Mouse (Mus musculus): ENCODE measurements around the gene H2-Q4. TPM values are rescaled to one million over a fixed set of nuclear protein-coding genes. Genes with fewer than 3 reads are reported as not detected.
"Not testable (repeated sequence)": the region's sequence is repeated elsewhere in the genome, so short reads cannot be mapped to it uniquely, and the experiment has no call there.

The H2-Q4 gene
- polyA plus RNA-seq, 1 experiment from 2014 or later, result 2.5 TPM

- 16% methylated on average over 3 of the region's 10 CpGs for whole genome bisulfite sequencing (ENCODE audit: insufficient replicate concordance)
- not testable (repeated sequence) for H3K36me3 ChIP-seq (ENCODE audit: control insufficient read depth, insufficient read depth); H3K9ac ChIP-seq (ENCODE audit: low read depth, low read length); H3K9me3 ChIP-seq (replicated peaks; ENCODE audit: control insufficient read depth, low read length); H3K4me1 ChIP-seq (ENCODE audit: control insufficient read depth, low read depth, low read length); H3K4me2 ChIP-seq (ENCODE audit: low read depth, low read length); ATAC-seq (ENCODE audit: low read depth); H3K4me3 ChIP-seq (ENCODE audit: low read depth, low read length); H3K27me3 ChIP-seq (ENCODE audit: control insufficient read depth, insufficient read depth, low read depth, low read length); H3K27ac ChIP-seq (ENCODE audit: low read length)
Measured at GRCm38 (mm10) chr17:35415273-35416129, 36.1 kb downstream of the H2-Q4 start.

- H3K4me1 ChIP-seq (ENCODE audit: control insufficient read depth, low read depth, low read length), result no peaks in the 10 kb centered on the region
- H3K9ac ChIP-seq (ENCODE audit: low read depth, low read length), result no peak overlapping the region
- no peak overlapping the region for H3K27ac ChIP-seq (ENCODE audit: low read length)
- H3K9me3 ChIP-seq (replicated peaks; ENCODE audit: control insufficient read depth, low read length), result no peaks in the 10 kb centered on the region
- 52% methylated on average over 7 of the region's 7 CpGs for WGBS (ENCODE audit: insufficient replicate concordance)
- H3K4me3 ChIP-seq (ENCODE audit: low read depth, low read length), result no peak overlapping the region
- no peaks in the 10 kb centered on the region for H3K36me3 ChIP-seq (ENCODE audit: control insufficient read depth, insufficient read depth)
- ATAC-seq (ENCODE audit: low read depth), result no peak
- no peak overlapping the region for H3K4me2 ChIP-seq (ENCODE audit: low read depth, low read length)
- H3K27me3 ChIP-seq (ENCODE audit: control insufficient read depth, insufficient read depth, low read depth, low read length), result no peaks in the 10 kb centered on the region
Measured at GRCm38 (mm10) chr17:35418772-35419171, 39.4 kb downstream of the H2-Q4 start.

- not testable (repeated sequence) for H3K36me3 ChIP-seq (ENCODE audit: control insufficient read depth, insufficient read depth); ATAC-seq (ENCODE audit: low read depth); H3K27ac ChIP-seq (ENCODE audit: low read length); H3K9me3 ChIP-seq (replicated peaks; ENCODE audit: control insufficient read depth, low read length); H3K4me2 ChIP-seq (ENCODE audit: low read depth, low read length); H3K27me3 ChIP-seq (ENCODE audit: control insufficient read depth, insufficient read depth, low read depth, low read length); H3K9ac ChIP-seq (ENCODE audit: low read depth, low read length); H3K4me1 ChIP-seq (ENCODE audit: control insufficient read depth, low read depth, low read length); H3K4me3 ChIP-seq (ENCODE audit: low read depth, low read length)
- 42% methylated on average over 4 of the region's 4 CpGs for WGBS (ENCODE audit: insufficient replicate concordance)
Measured at GRCm38 (mm10) chr17:35419564-35419963, 40.1 kb downstream of the H2-Q4 start.

DNA sequence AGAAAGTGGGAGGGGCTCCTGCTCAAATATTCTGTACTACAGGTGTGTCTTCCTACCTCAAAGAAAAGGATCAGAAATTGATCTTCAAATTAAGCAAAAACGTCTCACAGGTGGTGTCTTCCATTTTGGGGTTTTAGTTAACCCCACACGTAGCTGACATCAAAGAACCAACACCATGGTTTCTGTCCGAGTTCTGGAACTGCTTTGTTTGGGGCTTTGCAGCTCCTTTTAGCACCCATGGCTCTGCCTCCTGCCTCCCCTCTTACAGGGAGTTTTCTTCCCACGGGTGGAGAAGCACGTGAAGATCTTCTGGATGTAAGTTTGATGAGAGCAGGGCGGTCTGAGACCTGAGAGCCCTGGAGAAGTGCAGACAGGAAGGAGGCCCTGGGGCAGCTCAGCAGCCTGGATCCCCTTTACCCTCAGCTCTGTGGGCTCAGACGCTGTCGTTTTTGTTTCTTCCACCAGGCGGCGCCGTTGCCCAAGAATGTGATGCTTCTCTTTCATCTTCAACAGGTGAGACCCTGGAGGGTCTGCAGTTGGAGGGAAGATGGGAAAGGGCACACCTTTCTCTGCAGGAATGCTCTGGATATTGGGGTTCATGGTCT is 40.9 kb downstream of the H2-Q4 start:
- H3K4me3 ChIP-seq (ENCODE audit: low read depth, low read length); H3K4me2 ChIP-seq (ENCODE audit: low read depth, low read length); H3K27me3 ChIP-seq (ENCODE audit: control insufficient read depth, insufficient read depth, low read depth, low read length); H3K36me3 ChIP-seq (ENCODE audit: control insufficient read depth, insufficient read depth); H3K4me1 ChIP-seq (ENCODE audit: control insufficient read depth, low read depth, low read length); ATAC-seq (ENCODE audit: low read depth); H3K27ac ChIP-seq (ENCODE audit: low read length); H3K9ac ChIP-seq (ENCODE audit: low read depth, low read length); H3K9me3 ChIP-seq (replicated peaks; ENCODE audit: control insufficient read depth, low read length): not testable (repeated sequence)
- 9% methylated on average over 11 of the region's 11 CpGs for WGBS (ENCODE audit: insufficient replicate concordance)

- H3K27me3 ChIP-seq (ENCODE audit: control insufficient read depth, insufficient read depth, low read depth, low read length), result peaks cover 12% of the 10 kb centered on the region
- not testable (repeated sequence) for H3K9me3 ChIP-seq (replicated peaks; ENCODE audit: control insufficient read depth, low read length); H3K27ac ChIP-seq (ENCODE audit: low read length); H3K36me3 ChIP-seq (ENCODE audit: control insufficient read depth, insufficient read depth); H3K4me1 ChIP-seq (ENCODE audit: control insufficient read depth, low read depth, low read length); H3K9ac ChIP-seq (ENCODE audit: low read depth, low read length); H3K4me2 ChIP-seq (ENCODE audit: low read depth, low read length); H3K4me3 ChIP-seq (ENCODE audit: low read depth, low read length); ATAC-seq (ENCODE audit: low read depth)
- 68% methylated on average over 4 of the region's 4 CpGs for WGBS (ENCODE audit: insufficient replicate concordance)
Measured at GRCm38 (mm10) chr17:35421331-35421730, 41.9 kb downstream of the H2-Q4 start.

- H3K4me1 ChIP-seq (ENCODE audit: control insufficient read depth, low read depth, low read length); H3K4me3 ChIP-seq (ENCODE audit: low read depth, low read length); H3K36me3 ChIP-seq (ENCODE audit: control insufficient read depth, insufficient read depth); H3K27ac ChIP-seq (ENCODE audit: low read length); H3K4me2 ChIP-seq (ENCODE audit: low read depth, low read length); ATAC-seq (ENCODE audit: low read depth); H3K9ac ChIP-seq (ENCODE audit: low read depth, low read length); H3K9me3 ChIP-seq (replicated peaks; ENCODE audit: control insufficient read depth, low read length): not testable (repeated sequence)
- 71% methylated on average over 5 of the region's 5 CpGs for WGBS (ENCODE audit: insufficient replicate concordance)
- peaks cover 12% of the 10 kb centered on the region for H3K27me3 ChIP-seq (ENCODE audit: control insufficient read depth, insufficient read depth, low read depth, low read length)
Measured at GRCm38 (mm10) chr17:35422360-35422759, 42.9 kb downstream of the H2-Q4 start.

GRCm38 (mm10) chr17:35423131-35423810 is 43.9 kb downstream of the H2-Q4 start:
- not testable (repeated sequence) for H3K4me3 ChIP-seq (ENCODE audit: low read depth, low read length); H3K4me2 ChIP-seq (ENCODE audit: low read depth, low read length); ATAC-seq (ENCODE audit: low read depth); H3K4me1 ChIP-seq (ENCODE audit: control insufficient read depth, low read depth, low read length); H3K36me3 ChIP-seq (ENCODE audit: control insufficient read depth, insufficient read depth); H3K27ac ChIP-seq (ENCODE audit: low read length); H3K9me3 ChIP-seq (replicated peaks; ENCODE audit: control insufficient read depth, low read length); H3K9ac ChIP-seq (ENCODE audit: low read depth, low read length)
- WGBS (ENCODE audit: insufficient replicate concordance), result 28% methylated on average over 3 of the region's 3 CpGs
- H3K27me3 ChIP-seq (ENCODE audit: control insufficient read depth, insufficient read depth, low read depth, low read length), result peaks cover 12% of the 10 kb centered on the region

- not testable (repeated sequence) for H3K4me3 ChIP-seq (ENCODE audit: low read depth, low read length); H3K9me3 ChIP-seq (replicated peaks; ENCODE audit: control insufficient read depth, low read length); H3K27ac ChIP-seq (ENCODE audit: low read length); H3K36me3 ChIP-seq (ENCODE audit: control insufficient read depth, insufficient read depth); H3K9ac ChIP-seq (ENCODE audit: low read depth, low read length); ATAC-seq (ENCODE audit: low read depth); H3K4me1 ChIP-seq (ENCODE audit: control insufficient read depth, low read depth, low read length); H3K4me2 ChIP-seq (ENCODE audit: low read depth, low read length)
- H3K27me3 ChIP-seq (ENCODE audit: control insufficient read depth, insufficient read depth, low read depth, low read length), result peaks cover 12% of the 10 kb centered on the region
- WGBS (ENCODE audit: insufficient replicate concordance), result 52% methylated on average over 3 of the region's 3 CpGs
Measured at GRCm38 (mm10) chr17:35424106-35424505, 44.7 kb downstream of the H2-Q4 start.
